Mouse (Mus musculus) G1E (cell line): ENCODE results near the gene Col6a1.

Source experiments
- CTCF ChIP-seq: IDR thresholded peaks from 2 replicates; pipeline ENCODE4 v1.5.1; 2012; ENCODE audit warnings: low read depth, low read length, inconsistent platforms, mixed read lengths
- GATA1 ChIP-seq: IDR thresholded peaks from 2 replicates; pipeline ENCODE4 v1.6.1; 2012; ENCODE audit warnings: borderline replicate concordance, low read length, inconsistent platforms, mixed read lengths
- GATA2 ChIP-seq: IDR thresholded peaks from 2 replicates; pipeline ENCODE4 v1.6.1; 2012; ENCODE audit warnings: low read depth, low read length, inconsistent platforms, borderline replicate concordance
- POLR2AphosphoS5 ChIP-seq: IDR thresholded peaks from 2 replicates; pipeline ENCODE4 v1.6.1; 2012; ENCODE audit warnings: low read depth, low read length, inconsistent platforms; ENCODE audit not compliant: insufficient replicate concordance
- TAL1 ChIP-seq: conservative IDR thresholded peaks from 2 replicates; pipeline ENCODE4 v1.6.1; 2012; ENCODE audit warnings: low read depth, low read length, inconsistent platforms, mixed read lengths

DNA sequence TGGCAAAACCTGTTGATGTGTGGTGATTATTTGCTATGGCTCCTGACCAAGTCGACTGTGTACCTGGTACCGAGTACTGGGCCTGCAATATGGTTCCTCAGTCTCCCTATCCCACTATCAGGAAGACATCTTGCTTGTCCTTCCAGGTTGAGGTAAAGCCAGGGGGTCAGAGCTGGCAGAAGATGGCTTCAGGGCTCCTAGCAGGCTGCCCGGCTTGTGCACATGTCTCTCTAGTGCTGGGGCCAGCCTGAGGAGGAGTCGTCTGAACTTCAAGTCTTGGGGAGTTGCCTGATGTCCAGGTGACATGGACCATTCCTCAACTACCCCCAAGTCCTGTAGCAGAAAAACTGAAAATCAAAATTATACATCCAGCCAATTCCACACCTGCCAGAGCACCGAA lies 33.9 kb upstream of the Col6a1 start:
- TF ChIP-seq CTCF (no peak), GATA1 (no peak), GATA2 (no peak), POLR2AphosphoS5 (no peak), TAL1 (no peak)
